8 mouse cellular contexts compared by ENCODE assay signal in the genomic region with DNA sequence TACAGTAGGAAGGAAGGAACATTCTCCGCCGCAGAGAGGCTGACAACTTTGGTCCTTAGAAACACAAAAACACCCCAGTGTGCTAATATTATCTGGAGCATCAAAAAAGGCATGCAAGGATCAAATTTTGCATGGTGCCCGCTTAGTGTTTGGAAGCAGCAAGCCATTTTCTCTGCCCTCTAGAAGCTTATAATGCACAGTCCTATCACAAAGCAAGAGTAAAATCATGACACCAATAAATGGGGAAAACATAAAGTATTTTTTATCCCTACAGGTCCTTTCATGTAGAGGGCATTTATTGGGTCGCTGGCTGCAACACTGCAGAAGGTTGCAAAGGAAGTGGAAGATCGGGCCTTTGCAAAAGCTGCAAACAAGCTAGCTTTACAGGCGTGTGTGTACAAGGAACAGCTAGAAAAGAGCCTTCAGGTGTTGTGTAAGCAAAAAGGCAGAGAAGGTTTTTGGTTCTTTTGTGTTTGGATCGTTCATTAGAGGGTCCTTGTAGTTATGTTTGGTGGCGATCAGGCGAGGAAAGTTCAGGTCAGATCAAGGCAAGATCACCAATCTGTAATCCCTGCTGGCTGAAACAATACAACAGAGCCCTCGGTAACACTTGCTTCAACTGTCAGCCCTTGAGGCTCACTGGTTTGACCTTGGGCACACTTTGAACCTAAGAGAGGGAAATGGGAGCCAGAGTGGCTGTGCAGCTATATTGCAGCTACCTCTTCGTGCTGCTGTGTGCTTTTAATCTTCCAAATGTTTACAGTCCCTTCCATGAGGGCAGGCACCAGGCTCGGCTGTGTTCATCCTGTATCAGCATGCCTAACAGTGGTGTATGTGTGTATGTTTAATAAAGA. TPM values are rescaled to one million over a fixed set of nuclear protein-coding genes. Genes with fewer than 3 reads are reported as not detected.
DNase-seq lines count a peak whose midpoint lies in the region; ATAC-seq and TF ChIP-seq lines count a peak whose summit lies in the region.

No protein-coding gene starts in this region.

- H3K27ac ChIP-seq in kidney, adult 2 months (ENCODE audit: insufficient read depth, low read depth, low read length): peak overlapping the region; percentile 66
- H3K27ac ChIP-seq in forebrain, embryonic 16.5 days (ENCODE audit: low read length): peak overlapping the region; percentile 98
- peak overlapping the region; percentile 97 for H3K27ac ChIP-seq in limb, embryonic 15.5 days
- peak overlapping the region; percentile 3; the same call in 1 of the 2 replicates for H3K27ac ChIP-seq in small intestine, adult 2 months (ENCODE audit: insufficient read depth, low read depth, low read length)

- peak; percentile 49 for DNase-seq in kidney, adult 2 months
- DNase-seq in kidney, postnatal 14 days: no peak
- peak; percentile 48 for DNase-seq in brain, adult 2 months (ENCODE audit: low read depth, low spot score)
- DNase-seq in ovary, postnatal 10 days (ENCODE audit: low spot score): no peak
- DNase-seq in layer of hippocampus, adult 8-10 months (ENCODE audit: low spot score in 2 of 2): no peak

- peak overlapping the region; percentile 97 for H3K9ac ChIP-seq in forebrain, embryonic 16.5 days (replicated peaks; ENCODE audit: low read depth, low read length)
- peak overlapping the region; percentile 91; the same call in 1 of the 2 replicates for H3K9ac ChIP-seq in limb, embryonic 15.5 days

- no peaks in the 10 kb centered on the region for H3K27me3 ChIP-seq in kidney, adult 2 months (replicated peaks; ENCODE audit: control insufficient read depth, insufficient read depth, low read length)
- no peaks in the 10 kb centered on the region for H3K27me3 ChIP-seq in forebrain, embryonic 16.5 days (replicated peaks; ENCODE audit: control insufficient read depth, insufficient read depth, low read length)
- no peaks in the 10 kb centered on the region for H3K27me3 ChIP-seq in limb, embryonic 15.5 days
- H3K27me3 ChIP-seq in small intestine, adult 2 months (ENCODE audit: control insufficient read depth, insufficient read depth, low read length): no peaks in the 10 kb centered on the region

- peaks cover 19% of the 10 kb centered on the region for H3K4me1 ChIP-seq in kidney, adult 2 months (ENCODE audit: control insufficient read depth, insufficient read depth, low read length)
- peaks cover 38% of the 10 kb centered on the region for H3K4me1 ChIP-seq in forebrain, embryonic 16.5 days (replicated peaks; ENCODE audit: control insufficient read depth, insufficient read depth, low read length)
- H3K4me1 ChIP-seq in limb, embryonic 15.5 days: peaks cover 26% of the 10 kb centered on the region
- peaks cover 12% of the 10 kb centered on the region for H3K4me1 ChIP-seq in small intestine, adult 2 months (ENCODE audit: control insufficient read depth, insufficient read depth, insufficient read length, low read length)

- no peak for ATAC-seq in forebrain, embryonic 16.5 days
- no peak for ATAC-seq in limb, embryonic 15.5 days (ENCODE audit: insufficient number of reproducible peaks, low FRiP score, low TSS enrichment, low read depth)

- no peak for TF ChIP-seq CTCF in kidney, adult 2 months (conservative IDR thresholded peaks at IDR 0.05; ENCODE audit: insufficient read depth, insufficient read length, low read depth, low read length)
- no peak for TF ChIP-seq CTCF in small intestine, adult 2 months (IDR thresholded peaks at IDR 0.05; ENCODE audit: extremely low read depth, insufficient read length, insufficient replicate concordance, low read depth, low read length)

- TF ChIP-seq POLR2A in kidney, adult 2 months (IDR thresholded peaks at IDR 0.05; ENCODE audit: low read depth, low read length): no peak
- TF ChIP-seq POLR2A in small intestine, adult 2 months (IDR thresholded peaks at IDR 0.05; ENCODE audit: low read depth, low read length): no peak

- H3K4me3 ChIP-seq in kidney, adult 2 months (ENCODE audit: insufficient read depth, low read depth, low read length): peak overlapping the region; percentile 90
- peak overlapping the region; percentile 94 for H3K4me3 ChIP-seq in forebrain, embryonic 16.5 days (replicated peaks; ENCODE audit: low read length)
- peak overlapping the region; percentile 87 for H3K4me3 ChIP-seq in limb, embryonic 15.5 days
- H3K4me3 ChIP-seq in small intestine, adult 2 months (ENCODE audit: low read depth, low read length): peak overlapping the region; percentile 85

- peak overlapping the region; percentile 53 for H3K4me2 ChIP-seq in forebrain, embryonic 16.5 days (ENCODE audit: low read length)
- peak overlapping the region; percentile 59 for H3K4me2 ChIP-seq in limb, embryonic 15.5 days

- no peaks in the 10 kb centered on the region for H3K36me3 ChIP-seq in kidney, adult 2 months (ENCODE audit: control insufficient read depth, insufficient read depth, low read length)
- no peaks in the 10 kb centered on the region for H3K36me3 ChIP-seq in forebrain, embryonic 16.5 days (ENCODE audit: control insufficient read depth, insufficient read depth)
- H3K36me3 ChIP-seq in limb, embryonic 15.5 days: no peaks in the 10 kb centered on the region
- H3K36me3 ChIP-seq in small intestine, adult 2 months (ENCODE audit: control insufficient read depth, insufficient read depth, low read length): no peaks in the 10 kb centered on the region

- 10% methylated on average over 12 of the region's 12 CpGs for WGBS in kidney, adult 2 months
- 6% methylated on average over 12 of the region's 12 CpGs for WGBS in forebrain, embryonic 16.5 days
- 9% methylated on average over 12 of the region's 12 CpGs for WGBS in limb, embryonic 15.5 days
- WGBS in small intestine, adult 2 months: 10% methylated on average over 12 of the region's 12 CpGs

- H3K9me3 ChIP-seq in forebrain, embryonic 16.5 days (ENCODE audit: control insufficient read depth, low read length): no peaks in the 10 kb centered on the region
- H3K9me3 ChIP-seq in limb, embryonic 15.5 days: no peaks in the 10 kb centered on the region

RNA-seq across cellular contexts. Expression of a gene that starts 1.0 kb away (rescaled TPM):
- 14.0 and 15.5 TPM in 2 replicates for polyA plus RNA-seq in kidney, adult 2 months (2012; rRNA removed)
- 11.7 and 16.8 TPM in 2 replicates for polyA plus RNA-seq in forebrain, embryonic 16.5 days (2015; fragmentation: Nextera tagmentation; extraction: Ambion mirVana)
- polyA plus RNA-seq in limb, embryonic 15.5 days (2015; fragmentation: Nextera tagmentation; extraction: Ambion mirVana): 7.0 and 8.2 TPM in 2 replicates
- polyA plus RNA-seq in small intestine, adult 2 months (2012; rRNA removed): 4.0 and 7.6 TPM in 2 replicates
- 10 to 100 TPM; 30.7 to 36.8 (median 32.4) TPM for total RNA-seq in layer of hippocampus, adult 8-10 months (2022)

RNA-seq across cellular contexts. Expression of a gene that starts 1.1 kb away (rescaled TPM):
- 5.6 and 6.3 TPM in 2 replicates for polyA plus RNA-seq in kidney, adult 2 months (2012; rRNA removed)
- polyA plus RNA-seq in forebrain, embryonic 16.5 days (2015; fragmentation: Nextera tagmentation; extraction: Ambion mirVana): 7.4 and 9.8 TPM in 2 replicates
- 8.1 and 8.7 TPM in 2 replicates for polyA plus RNA-seq in limb, embryonic 15.5 days (2015; fragmentation: Nextera tagmentation; extraction: Ambion mirVana)
- 1.2 and 3.1 TPM in 2 replicates for polyA plus RNA-seq in small intestine, adult 2 months (2012; rRNA removed)
- total RNA-seq in layer of hippocampus, adult 8-10 months (2022): 10 to 100 TPM; 43.1 to 45.5 (median 44.5) TPM

Comparison
In these comparisons a context has a peak if more than half of its experiments do, and no peak if none do; other contexts are left out.
1. DNase-seq: peak in kidney, adult 2 months (single experiment) and brain, adult 2 months (single experiment); none in kidney, postnatal 14 days (single experiment), ovary, postnatal 10 days (single experiment) and layer of hippocampus, adult 8-10 months (0 of 2).
2. H3K27ac ChIP-seq: peak in every context shown above with its lines; median percentile 98 in forebrain, embryonic 16.5 days; 97 in limb, embryonic 15.5 days; 66 in kidney, adult 2 months; 3 in small intestine, adult 2 months.
3. Peak in every context shown above with its lines, with median percentiles within 50 percentile points of each other: H3K4me3 ChIP-seq.